Mouse (Mus musculus): Measurements from ENCODE around the gene Rps6kb2.

The Rps6kb2 gene

DNA sequence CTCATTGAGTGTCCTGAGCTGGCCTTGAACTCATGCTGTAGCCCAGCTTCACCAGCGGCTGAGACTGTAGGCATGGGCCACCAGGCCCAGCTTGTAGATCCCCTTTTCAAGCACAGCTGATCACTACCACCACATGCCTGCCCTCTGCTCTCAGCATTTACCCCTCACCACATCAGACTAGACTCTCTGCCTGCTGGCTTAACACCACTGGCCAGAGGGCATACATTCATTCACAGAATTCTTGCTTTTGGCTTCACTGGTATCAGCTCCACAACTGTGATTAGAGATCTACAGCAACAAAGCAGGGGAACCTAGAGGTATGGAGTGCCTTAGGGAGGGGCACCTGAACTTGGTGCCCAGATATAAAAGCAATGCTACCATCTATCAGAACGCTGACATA lies 42.7 kb downstream of the Rps6kb2 start:
- no peak for DNase-seq (ENCODE audit: low spot score in 2 of 2)

DNA sequence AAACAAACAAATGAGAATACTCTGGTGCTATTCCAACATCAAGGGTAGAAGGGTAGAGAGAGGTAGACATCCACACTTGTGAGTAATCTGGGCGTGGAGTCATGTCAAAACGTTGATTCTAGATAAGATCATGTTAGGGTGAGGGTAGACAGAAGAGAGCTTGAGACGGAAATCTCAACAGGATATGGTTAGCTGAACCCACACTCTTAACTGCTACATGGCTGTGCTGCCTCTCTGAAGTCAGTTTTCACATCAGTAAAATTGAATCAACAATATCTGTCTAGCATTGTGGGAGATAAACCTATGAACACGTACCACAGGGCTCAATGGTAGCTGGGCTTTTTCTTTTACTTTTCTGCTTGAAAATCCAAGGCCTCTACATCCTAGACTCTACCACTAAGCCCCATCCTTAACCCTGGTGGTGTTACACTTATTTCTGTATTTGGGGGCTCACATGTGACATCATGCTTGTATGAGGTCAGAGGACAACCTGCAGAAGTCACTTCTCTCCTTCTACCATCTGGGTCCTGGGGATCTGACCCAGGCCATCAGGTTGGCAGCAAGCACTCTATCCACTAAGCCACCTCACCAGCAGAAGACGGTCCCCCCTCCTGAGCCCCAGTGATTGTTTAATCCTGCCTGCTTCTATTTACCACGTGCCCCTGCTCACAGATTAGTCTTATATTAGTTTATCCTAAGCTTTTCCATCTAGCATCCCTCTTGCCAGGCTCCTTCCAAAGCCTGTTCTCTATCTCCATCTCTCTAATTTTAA lies 43.3 kb downstream of the Rps6kb2 start:
- DNase-seq (ENCODE audit: low spot score in 2 of 2) = no peak

DNA sequence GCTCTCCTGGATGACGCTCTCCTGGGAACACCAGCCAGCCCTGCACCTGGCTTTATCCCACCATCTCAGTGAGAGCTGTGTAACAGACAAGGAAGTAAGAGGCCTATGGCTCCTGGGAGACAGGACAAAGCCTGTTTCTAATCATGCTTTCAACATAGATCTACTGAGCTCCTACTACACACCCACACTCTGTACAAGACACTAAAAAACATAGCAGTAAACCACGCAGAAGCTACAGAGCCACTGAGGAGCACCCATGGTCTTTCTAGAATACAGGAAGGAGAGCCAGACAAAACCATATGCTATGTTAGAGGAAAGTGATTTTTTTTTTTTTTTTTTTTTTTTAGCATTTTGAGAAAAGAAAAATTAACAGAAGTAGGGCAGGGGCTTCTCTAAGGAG lies 44.8 kb downstream of the Rps6kb2 start:
- DNase-seq (ENCODE audit: low spot score in 2 of 2) = no peak

DNA sequence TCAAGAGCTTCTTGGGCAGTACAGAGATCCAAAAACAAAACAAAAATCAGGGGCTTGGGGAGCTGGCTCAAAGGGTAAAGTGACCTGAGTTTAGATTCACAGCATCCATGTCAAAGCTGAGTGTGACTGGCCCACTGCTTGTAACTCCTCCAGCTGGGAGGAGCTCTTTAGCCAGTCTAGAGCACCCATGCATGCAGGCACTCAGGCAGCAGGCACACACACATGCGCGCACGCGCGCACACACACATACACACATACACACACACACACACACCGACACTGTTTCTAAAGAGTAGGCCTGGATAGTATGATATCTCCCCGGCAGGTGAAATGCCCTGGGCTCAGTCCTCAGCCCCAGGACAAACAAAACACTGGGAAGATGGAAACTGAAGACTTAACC lies 46.1 kb downstream of the Rps6kb2 start:
- DNase-seq (ENCODE audit: low spot score in 2 of 2) = no peak

DNA sequence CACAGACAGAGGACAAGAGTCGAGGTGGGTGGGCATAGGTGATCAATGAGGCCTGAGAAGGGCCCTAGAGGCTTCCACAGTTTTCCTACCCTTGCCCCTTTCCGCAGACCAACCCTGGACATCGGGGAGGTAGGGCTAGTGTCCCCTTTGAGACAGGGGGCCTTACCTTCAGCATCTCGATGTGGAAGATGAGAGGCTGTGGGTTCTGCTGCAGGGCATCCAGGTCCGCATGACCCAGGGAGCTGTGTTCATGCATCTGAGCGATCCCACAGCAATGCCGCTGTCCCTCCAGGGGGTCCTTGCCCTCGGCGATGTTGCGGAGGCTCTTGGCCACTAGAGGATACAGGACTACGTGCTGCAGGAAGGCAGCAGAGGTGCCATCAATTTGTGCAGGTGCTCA lies 47.3 kb downstream of the Rps6kb2 start:
- DNase-seq (ENCODE audit: low spot score in 2 of 2) = no peak

DNA sequence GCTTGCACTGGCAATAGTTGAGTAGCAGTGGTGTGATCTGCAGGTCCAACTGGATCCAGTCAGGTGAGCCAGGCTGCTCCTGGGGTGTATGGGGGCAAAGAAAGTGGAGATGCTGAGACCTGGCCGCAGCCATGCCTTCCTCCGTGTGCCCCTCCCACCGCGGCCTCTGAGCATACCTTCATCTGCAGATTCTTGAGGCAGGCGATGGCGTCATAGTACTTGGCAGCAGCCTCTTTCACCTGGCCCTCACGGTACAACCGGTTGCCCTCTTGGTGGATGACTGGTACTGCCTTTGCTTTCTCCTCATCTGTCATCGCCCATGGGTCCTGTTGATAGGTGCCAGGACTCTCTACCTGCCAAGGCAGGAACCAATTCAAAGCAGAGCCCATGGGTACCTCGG lies 48.0 kb downstream of the Rps6kb2 start:
- no peak for DNase-seq (ENCODE audit: low spot score in 2 of 2)

DNA sequence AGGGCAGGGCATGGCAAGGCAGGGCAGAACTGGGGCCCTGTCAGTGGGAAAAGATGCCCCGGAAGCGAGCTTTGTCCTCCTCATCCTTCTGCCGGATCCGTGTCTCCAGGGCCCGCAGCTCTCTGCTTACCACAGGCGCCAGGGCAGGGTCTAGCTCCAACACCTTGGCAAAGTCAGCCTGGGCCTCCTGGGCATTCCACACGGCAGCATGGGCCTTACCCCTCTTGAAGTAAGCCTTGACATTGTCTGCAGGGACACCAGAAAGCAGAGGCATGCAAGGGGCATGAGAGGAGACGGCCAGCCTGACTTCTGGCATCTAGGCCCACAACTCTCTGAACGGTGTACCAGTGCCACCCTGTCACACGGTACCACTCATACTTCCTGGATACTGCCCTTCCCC lies 48.6 kb downstream of the Rps6kb2 start:
- DNase-seq (ENCODE audit: low spot score in 2 of 2) = no peak

DNA sequence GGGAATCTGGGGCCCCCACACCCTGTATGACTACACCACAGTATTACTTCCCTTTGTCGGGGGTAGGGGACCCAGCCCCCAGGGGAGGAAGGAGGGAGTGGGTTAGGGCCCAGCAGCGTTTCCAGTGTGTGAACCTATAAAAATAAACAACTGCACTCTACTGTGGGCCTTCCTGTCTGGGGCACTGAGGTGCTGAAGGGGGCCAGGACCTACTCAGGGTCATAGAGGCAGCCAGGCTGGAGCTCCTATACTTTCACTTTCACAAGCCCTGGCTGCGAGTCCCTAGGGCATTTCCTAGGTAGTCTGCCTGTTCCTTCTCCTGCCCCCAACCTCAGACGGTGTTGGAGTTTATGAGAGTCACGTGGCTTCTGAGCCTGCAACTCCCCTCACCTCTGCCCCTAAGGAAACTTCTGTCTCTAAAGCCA lies 49.3 kb downstream of the Rps6kb2 start:
- peak; percentile 45 to 55 for DNase-seq (ENCODE audit: low spot score in 2 of 2)

DNA sequence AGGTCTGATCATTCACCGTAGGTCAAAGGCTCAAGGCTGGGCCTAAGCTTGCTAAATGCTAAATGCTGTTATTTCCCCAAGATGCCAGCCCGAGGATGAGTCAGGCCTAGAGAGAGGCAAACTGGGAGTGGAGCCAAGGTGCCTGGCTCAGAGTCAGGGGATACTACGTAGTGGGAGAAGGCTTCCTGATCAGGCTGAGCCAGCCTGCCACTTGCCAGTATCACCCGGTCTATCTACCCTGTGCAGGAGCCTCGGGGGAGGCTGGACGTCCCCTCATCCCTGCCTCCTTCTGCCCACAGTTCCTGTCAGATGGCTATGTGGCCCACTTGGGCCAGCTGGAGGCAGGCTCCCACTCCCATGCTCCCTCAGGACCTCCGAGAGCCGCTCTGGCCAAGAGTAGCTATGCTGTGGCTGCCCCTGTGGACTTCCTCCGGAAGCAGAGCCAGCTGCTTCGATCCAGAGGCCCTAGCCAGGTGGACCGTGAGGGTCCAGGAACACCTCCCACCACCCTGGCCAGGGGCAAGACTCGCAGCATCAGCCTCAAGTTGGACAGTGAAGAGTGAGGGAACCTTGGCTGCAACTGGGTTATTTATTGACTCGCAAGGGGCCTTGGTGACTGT lies 49.9 kb downstream of the Rps6kb2 start:
- DNase-seq (ENCODE audit: low spot score in 2 of 2) = peak; percentile 72 to 83

DNA sequence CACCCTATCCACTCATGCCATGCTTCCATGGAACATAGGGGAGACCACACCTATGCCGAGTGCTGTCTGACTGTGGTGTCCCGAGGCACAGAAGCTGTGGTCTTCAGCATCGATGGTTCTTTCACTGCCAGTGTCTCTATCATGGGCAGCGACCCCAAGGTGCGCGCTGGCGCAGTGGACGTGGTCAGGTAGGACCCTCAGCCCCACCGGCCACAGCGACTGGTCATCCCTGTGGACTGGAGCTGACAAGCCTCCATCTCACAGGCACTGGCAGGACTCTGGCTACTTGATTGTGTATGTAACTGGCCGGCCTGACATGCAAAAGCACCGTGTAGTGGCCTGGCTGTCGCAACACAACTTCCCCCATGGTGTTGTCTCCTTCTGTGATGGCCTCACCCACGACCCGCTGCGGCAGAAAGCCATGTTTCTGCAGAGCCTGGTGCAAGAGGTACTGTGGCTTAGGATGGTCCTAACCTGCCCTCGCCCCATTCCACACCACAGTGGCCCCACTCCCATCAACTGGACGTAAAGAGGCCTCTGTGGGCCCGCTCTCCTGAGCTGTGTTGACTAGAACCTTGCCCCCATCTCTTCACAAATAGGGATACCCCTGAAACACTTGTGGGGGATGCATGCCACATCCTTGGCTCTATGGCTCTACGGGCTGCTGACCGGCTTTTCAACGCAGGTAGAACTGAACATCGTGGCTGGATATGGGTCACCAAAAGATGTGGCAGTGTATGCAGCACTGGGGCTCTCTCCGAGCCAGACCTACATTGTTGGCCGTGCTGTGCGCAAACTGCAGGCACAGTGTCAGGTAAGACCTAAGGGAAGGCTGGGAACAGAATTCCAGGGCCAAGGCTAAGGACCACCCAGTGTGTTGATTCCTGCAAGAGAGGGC lies 50.8 kb downstream of the Rps6kb2 start:
- no peak for DNase-seq (ENCODE audit: low spot score in 2 of 2)

DNA sequence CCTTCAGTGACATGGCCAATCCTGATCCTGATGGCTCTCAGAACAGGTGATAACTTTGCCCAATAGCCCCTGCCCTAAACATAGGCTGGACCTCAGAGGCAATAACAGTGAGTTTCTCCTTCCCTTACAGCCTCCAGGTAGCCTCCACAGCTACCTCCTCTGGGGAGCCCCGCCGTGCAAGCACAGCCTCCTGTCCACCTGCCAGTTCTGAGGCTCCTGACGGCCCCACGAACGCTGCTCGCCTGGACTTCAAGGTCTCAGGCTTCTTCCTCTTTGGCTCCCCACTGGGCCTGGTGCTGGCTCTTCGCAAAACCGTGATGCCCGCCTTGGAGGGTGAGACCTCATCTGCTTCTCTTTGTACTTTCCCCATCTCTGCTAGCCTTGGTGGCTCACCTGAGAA lies 54.6 kb downstream of the Rps6kb2 start:
- no peak for DNase-seq (ENCODE audit: low spot score in 2 of 2)

DNA sequence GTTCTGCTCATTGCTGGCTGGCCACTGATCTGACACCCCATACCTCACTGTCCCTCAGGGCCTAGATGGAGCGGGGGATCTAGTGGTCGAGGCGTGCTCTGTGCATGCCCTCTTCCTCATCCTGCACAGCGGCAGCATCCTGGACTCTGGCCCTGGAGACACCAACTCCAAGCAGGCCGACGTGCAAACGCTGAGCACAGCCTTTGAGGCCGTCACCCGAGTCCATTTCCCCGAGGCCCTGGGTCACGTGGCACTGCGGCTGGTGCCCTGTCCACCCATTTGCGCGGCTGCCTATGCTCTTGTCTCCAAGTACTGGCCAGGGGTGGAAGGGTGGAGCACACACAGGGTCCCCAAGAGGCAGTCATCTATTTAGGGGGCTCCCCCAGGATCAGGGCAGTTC lies 56.5 kb downstream of the Rps6kb2 start:
- no peak for DNase-seq (ENCODE audit: low spot score in 2 of 2)

DNA sequence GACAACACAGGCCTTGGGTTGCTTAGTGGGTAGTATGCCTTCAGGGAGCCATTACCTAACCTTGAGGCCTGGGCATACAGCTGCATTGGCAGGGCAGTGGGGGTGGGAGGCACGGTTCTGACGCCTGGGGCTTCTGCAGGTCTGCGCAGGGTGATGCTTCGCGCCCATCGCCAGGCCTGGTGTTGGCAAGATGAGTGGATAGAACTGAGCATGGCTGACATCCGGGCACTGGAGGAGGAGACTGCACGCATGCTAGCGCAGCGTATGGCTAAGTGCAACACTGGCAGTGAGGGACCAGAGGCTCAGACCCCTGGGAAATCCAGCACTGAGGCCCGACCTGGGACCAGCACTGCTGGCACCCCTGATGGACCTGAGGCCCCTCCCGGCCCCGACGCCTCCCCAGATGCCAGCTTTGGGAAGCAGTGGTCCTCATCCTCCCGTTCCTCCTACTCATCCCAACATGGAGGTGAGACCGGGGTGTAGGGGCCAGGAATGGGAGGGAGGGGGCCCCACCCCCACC lies 58.4 kb downstream of the Rps6kb2 start:
- DNase-seq (ENCODE audit: low spot score in 2 of 2) = no peak

Data from spleen, postnatal 14 days (tissue).